Mouse (Mus musculus): ENCODE data around the gene Chil5. TPM values are rescaled to one million over a fixed set of nuclear protein-coding genes. Genes with fewer than 3 reads are reported as not detected.
"Not testable (repeated sequence)": the region's sequence is repeated elsewhere in the genome, so short reads cannot be mapped to it uniquely, and the experiment has no call there.

The Chil5 gene
- total RNA-seq (2015; ENCODE audit: low replicate concordance) (4.6 TPM in 1 of 2 replicates, not detected in the other), total RNA-seq (2017; ENCODE audit: low replicate concordance) (1.5 and 1.7 TPM in 2 replicates)

DNA sequence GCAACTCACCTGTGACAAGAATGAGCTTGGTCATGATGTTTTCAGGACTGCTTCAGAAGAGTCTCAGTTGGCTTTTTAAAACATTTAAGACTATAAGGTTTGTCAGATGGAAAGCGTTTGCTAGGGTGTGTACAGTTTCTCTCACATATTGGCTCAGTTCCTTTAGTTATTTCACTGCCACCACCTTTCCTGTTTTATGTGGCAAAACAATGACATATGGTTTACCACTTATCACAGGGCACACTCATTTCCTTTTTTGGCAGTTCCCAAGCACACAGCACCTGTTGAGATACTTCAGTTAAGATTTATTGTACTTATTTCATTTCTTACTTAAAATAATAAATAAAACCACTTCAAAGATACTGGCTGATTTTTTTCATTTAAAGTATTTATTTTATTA is at the start of gene Chil5:
Chil5 (minus strand) TSS at position 34 of the 400 bp plus-strand sequence.
- ATAC-seq (replicated peaks; ENCODE audit: low FRiP score, poor library complexity, severe bottlenecking) = no peak

DNA sequence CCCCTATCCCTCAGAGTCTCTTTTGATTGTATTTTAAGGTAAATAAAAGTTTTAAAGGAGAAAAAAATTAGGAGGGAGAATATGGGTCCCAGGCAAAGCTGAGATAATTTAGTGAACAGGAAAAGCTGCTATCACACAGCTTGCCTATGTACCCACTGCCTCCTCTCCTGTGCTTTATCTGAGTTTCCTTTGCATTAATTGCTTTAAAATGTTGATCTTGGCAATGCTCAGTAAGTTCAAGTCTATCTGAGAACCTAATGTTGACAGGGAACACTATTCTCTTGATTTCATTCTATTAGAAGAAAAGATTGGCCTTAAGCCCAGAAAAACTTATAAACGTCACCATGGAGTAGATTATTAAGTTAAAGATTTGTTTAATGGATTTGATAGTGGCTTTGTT is 42.2 kb upstream of the Chil5 start:
- ATAC-seq (replicated peaks; ENCODE audit: low FRiP score, poor library complexity, severe bottlenecking) = no peak

DNA sequence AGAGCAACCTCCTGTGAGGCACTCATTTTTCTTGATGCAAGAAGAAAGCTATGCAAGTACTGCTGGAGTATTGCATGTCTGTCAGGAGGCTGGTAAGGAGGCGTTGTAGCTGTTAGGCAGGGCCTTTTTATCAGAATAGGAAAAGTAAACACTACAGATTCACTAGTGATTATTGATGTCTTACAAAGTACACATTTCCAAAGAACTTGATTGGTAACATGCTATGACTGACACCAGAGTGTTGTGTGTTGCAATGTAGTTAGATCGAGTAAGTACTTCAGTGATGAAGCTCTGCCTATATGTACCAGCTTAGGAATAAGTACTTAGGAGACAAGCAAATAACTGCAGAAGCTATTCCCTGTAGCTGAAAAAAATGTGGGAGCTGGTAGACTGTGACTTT is 38.4 kb upstream of the Chil5 start:
- no peak for ATAC-seq (replicated peaks; ENCODE audit: low FRiP score, poor library complexity, severe bottlenecking)

DNA sequence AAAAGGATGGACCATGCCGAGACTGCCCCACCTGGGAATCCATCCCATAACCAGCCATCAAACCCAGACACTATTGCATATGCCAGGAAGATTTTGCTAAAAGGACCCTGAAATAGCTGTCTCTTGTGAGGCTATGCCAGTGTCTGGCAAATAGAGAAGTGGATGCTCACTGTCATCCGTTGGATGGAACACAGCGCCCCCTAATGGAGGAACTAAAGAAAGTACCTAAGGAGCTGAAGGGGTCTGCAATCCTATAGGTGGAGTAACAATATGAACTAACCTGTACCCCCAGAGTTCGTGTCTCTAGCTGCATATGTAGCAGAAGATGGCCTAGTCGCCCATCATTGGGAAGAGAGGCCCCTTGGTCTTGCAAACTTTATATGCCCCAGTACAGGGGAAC is 35.1 kb upstream of the Chil5 start:
- not testable (repeated sequence) for ATAC-seq (replicated peaks; ENCODE audit: low FRiP score, poor library complexity, severe bottlenecking)

DNA sequence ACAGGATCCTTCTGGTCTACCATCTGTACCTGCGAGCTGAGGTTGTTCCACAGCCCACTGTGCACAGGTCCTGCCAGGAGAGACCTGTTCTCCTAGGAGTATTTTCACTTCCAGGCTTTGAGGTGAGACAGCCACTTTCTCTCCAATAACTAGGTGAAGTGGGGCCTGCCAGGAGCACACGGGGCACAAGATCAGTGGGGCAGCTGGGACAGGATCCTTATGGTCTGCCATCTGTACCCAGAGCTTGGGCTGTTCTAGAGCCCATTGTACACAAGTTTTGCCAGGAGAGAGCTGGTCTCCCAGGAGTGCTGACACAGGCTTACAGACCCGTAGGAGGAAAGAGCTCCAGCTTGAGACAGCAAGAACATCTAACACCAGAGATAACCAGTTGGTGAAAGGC is 25.4 kb upstream of the Chil5 start:
- no peak for ATAC-seq (replicated peaks; ENCODE audit: low FRiP score, poor library complexity, severe bottlenecking)

DNA sequence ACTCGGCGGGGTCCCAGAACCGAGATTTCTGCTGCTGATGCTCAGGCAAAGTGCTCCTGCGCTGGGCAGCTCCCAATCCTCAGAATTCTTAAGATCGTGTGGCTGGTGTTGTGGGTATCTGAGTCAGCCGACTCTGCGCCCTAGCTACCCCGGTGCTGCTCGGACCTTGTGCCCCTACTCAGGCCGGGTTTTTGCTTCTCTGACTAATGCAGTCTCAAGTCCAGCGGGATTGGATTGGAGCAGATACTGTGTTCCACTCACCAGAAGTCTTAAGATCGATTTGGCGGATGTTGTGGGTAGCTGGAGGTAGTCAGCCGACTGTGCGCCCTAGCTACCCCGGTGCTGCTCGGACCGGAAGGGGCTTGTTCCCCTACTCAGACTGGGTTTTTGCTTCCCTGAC is 19.3 kb upstream of the Chil5 start:
- ATAC-seq (replicated peaks; ENCODE audit: low FRiP score, poor library complexity, severe bottlenecking) = no peak

DNA sequence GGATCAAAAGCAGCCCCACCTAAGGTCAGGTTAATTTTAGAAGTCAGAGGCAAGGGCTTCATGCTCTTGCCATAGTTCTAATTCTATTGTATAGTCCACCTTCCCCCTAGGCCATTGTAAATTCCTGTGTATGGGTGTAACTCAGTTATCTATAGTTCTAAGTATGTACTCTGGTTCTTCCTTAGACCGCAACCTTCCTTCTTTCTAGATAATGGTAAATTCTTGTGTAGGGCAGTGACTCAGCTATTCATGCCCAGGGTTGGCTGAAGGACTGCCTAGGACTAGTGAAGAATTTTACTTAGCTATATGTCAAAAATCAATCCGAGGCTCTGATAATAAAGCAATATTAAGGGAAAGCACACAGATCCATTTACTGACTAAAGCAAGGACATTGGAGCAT is 7.7 kb upstream of the Chil5 start:
- no peak for ATAC-seq (replicated peaks; ENCODE audit: low FRiP score, poor library complexity, severe bottlenecking)

DNA sequence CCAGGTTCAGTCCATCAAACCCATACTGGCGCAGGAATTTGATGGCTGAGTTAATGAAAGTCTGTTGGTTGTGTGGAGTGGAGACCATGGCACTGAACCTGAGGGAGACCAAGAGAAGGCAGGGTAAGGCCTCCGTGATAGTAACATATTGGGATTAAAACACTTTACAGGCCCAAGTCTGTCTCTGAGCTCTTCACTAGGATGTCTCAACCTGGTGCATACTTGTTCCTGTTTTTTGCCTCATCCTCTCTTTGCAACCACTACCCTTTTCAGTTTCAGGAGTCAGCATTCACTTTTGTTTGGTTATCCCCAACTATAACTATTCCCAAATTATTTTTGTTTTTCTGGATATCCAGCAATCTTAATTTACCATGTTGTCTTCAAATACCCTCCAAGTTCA is 8.5 kb downstream of the Chil5 start:
- no peak for ATAC-seq (replicated peaks; ENCODE audit: low FRiP score, poor library complexity, severe bottlenecking)

DNA sequence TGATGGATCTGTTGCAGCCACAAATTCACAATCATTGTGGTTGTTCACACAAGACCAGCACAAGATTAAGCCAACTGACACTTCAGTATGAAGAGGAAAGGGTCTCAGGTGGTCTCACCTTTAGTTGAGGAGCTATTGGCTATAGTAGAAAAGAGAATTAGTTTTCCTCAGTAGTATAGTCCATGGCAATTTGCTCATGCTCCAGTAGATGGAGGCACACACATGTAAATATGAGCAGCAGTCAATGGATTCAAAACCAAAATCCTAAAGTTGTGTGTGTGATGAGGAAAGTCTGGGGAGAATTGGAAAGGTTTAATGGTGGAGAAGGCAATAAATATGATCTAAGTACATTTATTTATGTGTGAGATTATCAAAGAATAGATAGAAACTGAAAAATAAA is 10.8 kb downstream of the Chil5 start:
- ATAC-seq (replicated peaks; ENCODE audit: low FRiP score, poor library complexity, severe bottlenecking) = no peak

DNA sequence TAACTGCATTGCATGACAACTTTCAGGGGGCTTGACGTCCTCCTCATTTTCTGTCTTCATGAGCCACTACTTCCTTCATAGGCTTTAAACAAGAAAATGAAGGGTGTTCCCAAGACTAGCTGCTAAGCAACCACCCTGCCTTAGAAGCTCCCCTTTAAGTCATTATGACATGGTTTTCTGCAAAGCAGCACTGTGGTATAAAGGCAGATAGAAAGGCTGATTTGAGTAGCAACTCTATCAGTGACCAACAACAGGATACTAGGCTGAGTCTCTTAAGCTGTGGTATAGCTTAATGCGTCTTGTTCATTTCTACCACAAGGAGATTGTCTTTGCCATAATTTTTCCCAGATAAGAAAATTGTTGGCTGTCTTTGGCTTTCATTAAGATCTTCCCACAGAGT is 18.1 kb downstream of the Chil5 start, which contains the start of gene Pifo:
Pifo (minus strand) TSS at position 101 of the 400 bp plus-strand sequence.
- ATAC-seq (replicated peaks; ENCODE audit: low FRiP score, poor library complexity, severe bottlenecking) = no peak

DNA sequence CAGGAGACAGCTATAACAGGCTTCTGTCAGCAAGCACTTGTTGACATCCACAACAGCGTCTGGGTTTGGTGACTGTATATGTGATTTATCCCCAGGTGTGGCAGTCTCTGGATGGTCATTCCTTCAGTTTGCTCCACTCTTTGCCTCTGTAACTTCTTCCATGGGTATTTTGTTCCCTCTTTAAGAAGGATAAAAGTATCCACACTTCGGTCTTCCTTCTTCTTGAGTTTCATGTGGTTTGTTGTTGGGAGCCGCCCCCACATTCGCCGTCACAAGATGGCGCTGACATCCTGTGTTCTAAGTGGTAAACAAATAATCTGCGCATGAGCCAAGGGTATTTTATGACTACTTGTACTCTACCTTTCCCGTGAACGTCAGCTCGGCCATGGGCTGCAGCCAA is 29.3 kb downstream of the Chil5 start:
- not testable (repeated sequence) for ATAC-seq (replicated peaks; ENCODE audit: low FRiP score, poor library complexity, severe bottlenecking)

DNA sequence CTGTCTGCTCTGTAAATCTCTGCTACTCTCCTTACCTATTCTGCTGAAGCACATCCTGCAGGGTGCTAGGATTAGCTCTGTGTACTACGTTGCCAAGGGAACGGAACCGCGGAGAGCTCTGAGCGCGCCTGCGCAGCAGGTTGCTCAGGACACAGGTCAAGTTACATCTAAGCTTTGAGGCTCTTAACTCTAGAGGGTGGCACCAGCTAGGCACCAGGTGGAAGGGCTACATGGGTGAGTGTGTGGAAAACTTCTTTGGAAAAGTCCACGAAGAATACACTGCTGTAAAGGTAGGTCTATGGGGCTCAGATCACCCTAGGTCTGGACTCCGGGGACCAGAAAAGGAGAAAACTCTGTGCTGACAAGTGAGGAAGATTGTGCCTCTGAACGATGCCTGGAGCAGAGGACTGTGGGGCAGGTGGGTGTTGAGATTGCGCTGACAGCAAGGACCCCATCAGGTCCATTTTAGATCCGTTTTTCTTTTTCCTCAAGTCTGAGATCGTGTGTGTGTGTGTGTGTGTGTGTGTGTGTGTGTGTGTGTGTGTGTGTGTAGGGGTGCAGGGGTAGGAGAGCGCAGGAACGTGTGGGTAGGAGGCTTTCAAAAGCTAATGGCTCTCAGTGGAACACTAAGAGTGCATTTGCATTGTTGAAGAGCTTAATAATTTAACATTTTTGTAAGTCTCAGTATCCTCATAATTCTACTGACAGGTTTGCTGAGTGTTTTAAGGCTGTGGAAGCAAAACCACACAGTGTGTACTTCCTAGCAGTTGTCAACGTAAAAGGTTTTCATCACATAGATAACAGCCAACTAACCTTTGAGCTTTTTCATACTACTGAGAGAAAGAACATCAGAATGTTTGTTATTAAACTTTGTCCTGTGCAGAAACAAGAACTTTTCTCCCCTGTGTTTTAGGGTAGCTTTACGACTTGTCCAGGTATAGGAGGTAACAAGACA is 30.9 kb downstream of the Chil5 start:
- no peak for ATAC-seq (replicated peaks; ENCODE audit: low FRiP score, poor library complexity, severe bottlenecking)

DNA sequence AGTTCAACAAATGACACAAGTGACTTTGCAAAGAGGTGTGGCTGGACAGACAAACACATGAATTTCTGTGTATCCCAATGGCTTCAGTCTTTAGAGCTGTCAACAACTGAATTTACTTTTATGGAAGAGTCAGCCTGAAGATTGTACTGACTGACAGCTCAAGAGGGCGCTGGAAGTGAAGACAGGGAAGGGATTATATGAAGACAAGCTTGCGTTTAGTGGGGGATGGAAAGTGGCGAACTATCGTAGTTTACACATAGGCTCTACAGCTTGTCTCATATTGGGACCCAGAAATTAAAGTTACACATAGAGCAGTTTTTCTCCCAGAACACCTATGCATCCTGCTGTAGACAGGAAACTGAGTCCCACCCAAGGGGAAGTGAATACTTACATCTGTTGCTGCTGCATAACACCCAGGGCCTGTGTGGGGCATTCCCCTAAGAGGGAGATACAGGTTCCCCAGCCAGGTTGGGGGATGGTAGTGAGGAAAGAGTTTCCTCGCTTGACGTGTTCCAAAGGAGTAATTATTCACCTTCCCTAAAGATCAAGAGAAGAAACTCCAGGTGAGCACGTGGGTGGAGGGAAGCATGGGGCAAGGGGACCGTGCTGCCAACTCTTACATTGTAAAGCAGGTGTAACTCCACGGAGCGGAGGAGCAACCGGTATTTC is 31.8 kb downstream of the Chil5 start:
- ATAC-seq (replicated peaks; ENCODE audit: low FRiP score, poor library complexity, severe bottlenecking) = no peak

DNA sequence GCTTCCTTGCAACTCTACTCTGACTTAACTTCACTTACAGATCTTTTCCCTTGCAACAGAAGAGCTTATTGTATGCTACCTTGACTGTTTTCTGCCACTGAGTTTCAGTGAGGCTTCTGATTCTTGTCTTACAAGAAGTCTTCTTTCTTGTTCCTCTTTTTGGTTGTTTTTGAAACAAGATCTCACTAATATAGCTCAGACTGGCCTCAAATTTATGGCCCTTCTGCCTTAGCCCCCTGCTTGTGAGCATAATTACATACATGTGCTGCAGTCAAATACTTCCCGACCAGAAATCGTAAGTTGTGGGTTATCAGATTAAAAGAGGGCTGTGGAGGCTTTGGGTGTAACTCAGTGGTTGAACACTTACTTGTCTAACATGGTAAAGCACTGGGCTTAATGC is 37.9 kb downstream of the Chil5 start:
- ATAC-seq (replicated peaks; ENCODE audit: low FRiP score, poor library complexity, severe bottlenecking) = no peak

DNA sequence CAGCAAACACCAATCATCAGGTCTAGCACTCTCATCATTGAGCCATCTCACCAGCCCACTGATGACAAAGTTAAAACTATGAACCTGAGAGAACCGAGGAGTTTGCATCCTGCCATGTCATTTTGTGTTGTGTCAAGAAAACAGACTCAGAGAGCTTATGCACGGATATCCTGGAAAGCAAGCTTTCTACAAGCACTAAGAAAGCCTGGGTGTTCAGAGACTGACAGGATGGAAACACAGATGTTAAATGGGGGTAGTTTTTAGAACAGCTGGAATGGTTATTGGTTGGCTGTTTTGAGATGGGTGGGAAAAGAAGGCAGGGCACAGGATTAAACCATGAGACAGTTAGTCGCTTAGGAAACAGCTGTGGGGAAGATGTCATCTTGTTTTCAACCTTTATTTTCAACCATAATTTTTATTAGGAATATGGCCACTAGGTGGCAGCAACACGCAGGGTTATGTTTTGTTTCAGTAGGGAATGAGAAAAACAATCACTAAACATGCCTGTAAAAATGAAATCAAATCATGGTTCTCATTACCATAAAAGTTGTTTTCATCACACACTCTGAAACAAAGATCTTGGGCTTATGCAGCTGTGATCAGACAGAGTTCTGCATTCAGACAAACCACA is 40.8 kb downstream of the Chil5 start:
- ATAC-seq (replicated peaks; ENCODE audit: low FRiP score, poor library complexity, severe bottlenecking) = no peak; the same call in 1 of the 2 replicates

DNA sequence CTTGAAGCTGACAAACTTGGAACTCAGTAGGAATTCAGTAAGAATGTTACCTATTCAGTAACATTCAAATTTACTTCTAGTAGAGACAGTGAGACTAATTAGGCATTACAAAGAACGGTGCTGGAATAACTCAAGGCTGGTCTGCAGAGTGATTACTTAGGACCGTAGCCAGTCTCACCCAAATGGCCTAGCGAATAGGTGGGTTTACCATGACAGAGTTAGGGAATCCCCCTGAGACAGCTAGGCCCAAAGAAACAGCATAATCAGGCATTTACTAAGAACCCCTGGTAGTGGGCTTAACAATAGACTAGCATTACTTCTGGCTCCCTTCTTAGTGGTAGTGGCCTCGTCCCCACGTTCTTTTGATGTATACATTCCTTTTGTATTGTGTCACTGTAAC is 43.0 kb downstream of the Chil5 start:
- ATAC-seq (replicated peaks; ENCODE audit: low FRiP score, poor library complexity, severe bottlenecking) = not testable (repeated sequence)

DNA sequence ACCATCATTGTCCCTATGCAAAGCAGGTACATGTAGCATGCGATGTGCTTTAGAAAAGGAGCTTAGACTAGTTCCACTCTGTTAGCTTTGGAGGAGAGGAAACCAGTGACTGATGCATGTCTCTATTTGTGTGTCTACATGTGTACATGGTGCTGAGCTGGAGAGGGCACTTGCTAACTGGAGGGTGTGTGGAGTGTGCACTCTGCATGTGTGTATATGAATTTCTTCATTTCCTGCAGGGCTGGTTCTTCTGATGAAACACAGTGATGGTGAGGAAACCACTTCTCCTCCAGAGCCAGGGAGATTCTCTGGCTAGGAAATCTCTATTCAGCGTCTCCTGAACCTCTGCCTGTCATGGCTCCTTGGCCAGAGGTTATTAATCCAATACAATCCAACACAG is 58.4 kb downstream of the Chil5 start:
- no peak for ATAC-seq (replicated peaks; ENCODE audit: low FRiP score, poor library complexity, severe bottlenecking)

DNA sequence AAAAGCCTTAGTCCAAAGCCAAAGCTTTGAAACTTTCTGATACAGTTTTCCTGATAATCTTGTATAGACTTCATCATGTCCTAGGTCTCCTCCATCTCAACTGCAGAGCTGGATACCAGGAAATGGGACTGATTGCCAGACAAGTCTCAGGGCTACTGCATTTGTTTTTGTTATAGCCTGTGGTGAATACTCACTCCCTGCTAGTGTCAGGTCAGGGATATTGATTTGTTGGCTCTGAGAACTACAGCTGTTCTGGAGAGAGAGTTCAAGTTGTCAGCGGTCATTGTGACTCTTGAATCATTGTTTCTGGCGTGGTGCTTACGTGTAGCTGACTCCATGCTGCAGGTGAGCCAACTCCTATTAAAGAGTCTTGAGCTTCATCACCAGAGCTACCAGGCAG is 59.2 kb downstream of the Chil5 start, which contains the start of gene Ovgp1:
Ovgp1 (plus strand) TSS at position 301 of the 400 bp plus-strand sequence.
- no peak for ATAC-seq (replicated peaks; ENCODE audit: low FRiP score, poor library complexity, severe bottlenecking)

DNA sequence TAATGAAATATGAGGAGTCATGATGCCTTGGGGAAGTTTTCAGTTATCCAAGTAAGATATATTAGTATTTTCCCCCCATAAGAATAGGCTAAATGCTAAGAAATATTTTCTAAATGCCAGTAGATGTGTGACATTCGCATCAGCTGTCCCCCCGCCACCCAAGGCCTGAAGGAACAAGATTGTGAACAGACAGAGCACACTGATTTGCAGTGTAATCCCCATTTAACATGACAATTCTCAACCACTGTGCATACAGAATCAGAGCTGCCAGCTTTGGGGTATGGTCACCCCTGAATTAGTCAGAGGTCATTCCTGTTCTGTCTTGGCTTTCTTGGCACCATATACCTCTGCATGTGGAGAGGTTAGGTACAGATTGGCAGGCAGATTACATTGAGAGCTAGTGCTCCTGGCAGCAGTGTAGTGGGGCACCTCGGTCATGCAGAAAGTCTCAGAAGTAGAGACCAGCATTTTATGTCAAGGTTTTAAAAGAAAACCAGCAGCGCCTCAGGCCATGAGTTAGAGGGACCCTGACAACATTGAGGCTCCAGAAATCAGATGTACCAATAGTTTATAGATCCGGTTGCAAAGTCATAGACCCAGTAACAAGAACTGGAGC is 60.7 kb downstream of the Chil5 start:
- no peak for ATAC-seq (replicated peaks; ENCODE audit: low FRiP score, poor library complexity, severe bottlenecking)
